Comparison of ENCODE assay signal across 10 mouse cellular contexts in the genomic region with DNA sequence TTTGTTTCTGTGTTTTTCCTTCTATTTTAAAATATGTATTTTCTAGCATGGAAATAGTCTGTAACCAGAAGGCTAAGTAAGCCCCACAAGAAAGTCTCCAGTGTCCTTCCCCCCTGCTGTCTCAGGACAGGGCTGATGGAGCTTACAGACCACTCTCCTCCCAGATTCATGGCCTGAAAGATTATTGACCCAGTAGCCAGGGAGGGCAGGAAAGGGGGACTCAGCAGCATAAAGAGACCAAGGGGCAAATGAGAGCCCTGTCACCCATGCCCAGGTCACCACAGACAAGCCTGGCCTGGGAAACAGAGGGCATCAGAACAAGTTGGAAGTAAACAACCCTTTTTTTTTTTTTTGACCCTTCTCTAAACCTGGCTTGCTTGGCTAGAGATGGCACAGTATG. TPM values are rescaled to one million over a fixed set of nuclear protein-coding genes. Genes with fewer than 3 reads are reported as not detected.
A peak's percentile ranks its signal among the peaks of the same experiment; 100 is the strongest.
DNase-seq lines count a peak whose midpoint lies in the region; ATAC-seq and TF ChIP-seq lines count a peak whose summit lies in the region.
"Had no signal": no experiment of that assay in that cellular context is flagged by ENCODE, and none has a peak within 500 bp of the region (broad histone marks: within the 10 kb centered on the region; RNA-seq: fewer than 3 reads in every experiment).

No protein-coding gene starts in this region.

- TF ChIP-seq CTCF in olfactory bulb, adult 2 months (IDR thresholded peaks at IDR 0.05; ENCODE audit: insufficient read depth, low read depth, low read length): no peak

- no peaks in the 10 kb centered on the region for H3K9me3 ChIP-seq in lung, embryonic 15.5 days
- H3K9me3 ChIP-seq in intestine, embryonic 15.5 days: no peaks in the 10 kb centered on the region
- H3K9me3 ChIP-seq: megakaryocyte, embryonic 14.5 days had no signal

- TF ChIP-seq POLR2A in olfactory bulb, adult 2 months (IDR thresholded peaks at IDR 0.05; ENCODE audit: insufficient read depth, low read depth, low read length): no peak

- no peak overlapping the region; the same call in 1 of the 2 replicates for H3K9ac ChIP-seq in lung, embryonic 15.5 days
- no peak overlapping the region for H3K9ac ChIP-seq in intestine, embryonic 15.5 days

- H3K4me3 ChIP-seq in lung, embryonic 15.5 days: no peak overlapping the region
- no peak overlapping the region for H3K4me3 ChIP-seq in intestine, embryonic 15.5 days (replicated peaks)
- H3K4me3 ChIP-seq in olfactory bulb, adult 2 months (ENCODE audit: insufficient read depth, low read depth, low read length): no peak overlapping the region
- H3K4me3 ChIP-seq: megakaryocyte, embryonic 14.5 days had no signal

- ATAC-seq in lung, embryonic 15.5 days (ENCODE audit: borderline replicate concordance, extremely low read depth, low FRiP score, low TSS enrichment): no peak
- no peak for ATAC-seq in intestine, embryonic 15.5 days

- intact Hi-C loops in heart, postnatal 10 days (cut with DNase I): no loop called here

- no peaks in the 10 kb centered on the region; the same call in 1 of the 2 replicates for H3K36me3 ChIP-seq in lung, embryonic 15.5 days
- no peaks in the 10 kb centered on the region for H3K36me3 ChIP-seq in intestine, embryonic 15.5 days

- peak overlapping the region; percentile 72 for H3K27ac ChIP-seq in lung, embryonic 15.5 days
- H3K27ac ChIP-seq in intestine, embryonic 15.5 days: peak overlapping the region; percentile 70
- H3K27ac ChIP-seq in olfactory bulb, adult 2 months (ENCODE audit: insufficient read depth, low read depth, low read length): peak overlapping the region; percentile 36; the same call in 1 of the 2 replicates

- DNase-seq in heart, adult 11 months: peak; percentile 87
- no peak for DNase-seq in heart, postnatal 10 days
- DNase-seq in lung, adult 18-20 months: no peak
- DNase-seq in ovary, postnatal 14 days (ENCODE audit: low spot score): no peak
- no peak for DNase-seq in lung, postnatal 4 days
- DNase-seq: kidney, postnatal 10 days had no signal

- H3K4me2 ChIP-seq in lung, embryonic 15.5 days: no peak overlapping the region
- no peak overlapping the region for H3K4me2 ChIP-seq in intestine, embryonic 15.5 days (replicated peaks)

- peaks cover 43% of the 10 kb centered on the region for H3K4me1 ChIP-seq in lung, embryonic 15.5 days
- peaks cover 29% of the 10 kb centered on the region for H3K4me1 ChIP-seq in intestine, embryonic 15.5 days (replicated peaks)
- peaks cover 24% of the 10 kb centered on the region for H3K4me1 ChIP-seq in olfactory bulb, adult 2 months (ENCODE audit: control insufficient read depth, insufficient read depth, low read length)

- no peaks in the 10 kb centered on the region for H3K27me3 ChIP-seq in lung, embryonic 15.5 days
- no peaks in the 10 kb centered on the region for H3K27me3 ChIP-seq in intestine, embryonic 15.5 days (replicated peaks)

RNA-seq across cellular contexts. Expression of gene Csf1, which starts 18.9 kb away (rescaled TPM):
- total RNA-seq in heart, postnatal 10 days (2021): 10 to 100 TPM; 25.5 to 29.0 TPM
- polyA plus RNA-seq in lung, embryonic 15.5 days (2015; fragmentation: Nextera tagmentation; extraction: Ambion mirVana): 9.0 and 10.3 TPM in 2 replicates
- 12.1 and 13.3 TPM in 2 replicates for polyA plus RNA-seq in intestine, embryonic 15.5 days (2015; fragmentation: Nextera tagmentation; extraction: Ambion mirVana)
- polyA plus RNA-seq in olfactory bulb, adult 2 months (2012; ENCODE audit: insufficient read depth, insufficient read length, low replicate concordance, missing spikeins): not detected in 2 replicates

RNA-seq across cellular contexts. Expression of gene Ahcyl1, which starts 45.0 kb away (rescaled TPM):
- 100 to 1,000 TPM in 1 of 2 experiments, 10 to 100 TPM in 1; 88.7 to 104 TPM for total RNA-seq in heart, postnatal 10 days (2021)
- polyA plus RNA-seq in lung, embryonic 15.5 days (2015; fragmentation: Nextera tagmentation; extraction: Ambion mirVana): 83.3 and 88.4 TPM in 2 replicates
- 77.6 and 79.8 TPM in 2 replicates for polyA plus RNA-seq in intestine, embryonic 15.5 days (2015; fragmentation: Nextera tagmentation; extraction: Ambion mirVana)
- polyA plus RNA-seq in olfactory bulb, adult 2 months (2012; ENCODE audit: insufficient read depth, insufficient read length, low replicate concordance, missing spikeins): 109 and 279 TPM in 2 replicates
